Mouse (Mus musculus): ENCODE results near the gene Il1a.

Gene Il1a
- long read RNA-seq, experiment 1, partial matches to known transcripts, result 1 of 1 reads
- long read RNA-seq, experiment 1, other reads (novel, unspliced or antisense), result 0 of 1 reads
- long read RNA-seq, experiment 2, result 0 reads

DNA sequence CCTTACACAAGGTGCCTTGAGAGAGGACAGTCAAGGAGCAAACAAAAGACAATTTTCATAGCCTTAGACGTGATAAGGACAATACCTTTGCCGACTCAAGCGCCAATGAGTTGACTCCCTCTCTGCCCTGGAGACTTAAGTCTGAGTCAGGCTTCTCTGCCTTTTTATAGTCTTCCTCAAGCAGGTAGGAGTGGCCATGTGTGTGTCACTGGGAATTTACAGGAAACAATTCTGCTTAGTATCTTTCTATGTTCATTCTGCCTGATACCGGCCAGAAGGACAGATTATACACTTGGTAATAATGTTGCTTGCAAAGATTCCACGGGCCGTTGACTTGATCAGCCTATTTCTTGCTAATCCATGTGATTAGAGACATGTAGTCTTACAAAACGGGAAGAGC lies at the start of gene Il1a:
TSS of gene Il1a (minus strand) at position 137 of the 400 bp plus-strand sequence.
- intact Hi-C loops (cut with DNase I), result no loop called here

GRCm38 (mm10) chr2:129338138-129338621 lies 28.4 kb upstream of the Il1a start:
- intact Hi-C loops (cut with DNase I), result no loop called here

- intact Hi-C loops (cut with DNase I), result no loop called here
Measured at GRCm38 (mm10) chr2:129333471-129333870, 23.7 kb upstream of the Il1a start.

DNA sequence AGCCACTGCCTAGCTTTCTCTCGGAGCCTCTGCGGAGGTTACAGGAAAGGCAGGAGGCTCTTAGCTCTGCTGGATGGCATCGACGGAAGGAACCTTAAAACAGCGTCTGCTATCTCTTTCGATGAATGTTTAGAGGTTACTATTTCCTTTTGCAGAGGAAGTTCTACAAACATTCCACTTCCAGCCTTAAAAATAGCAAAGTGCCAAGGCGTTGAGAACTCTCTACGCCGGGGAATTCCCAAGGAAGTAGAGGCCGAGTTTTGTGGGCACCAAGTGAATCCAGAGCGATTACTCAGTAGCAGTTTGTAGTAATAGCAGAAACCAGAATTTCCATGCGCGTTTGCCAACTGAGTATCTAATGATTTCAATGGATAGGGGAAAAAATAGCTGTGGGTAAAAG lies 20.8 kb upstream of the Il1a start:
- intact Hi-C loops (cut with DNase I), result no loop called here

- intact Hi-C loops (cut with DNase I), result no loop called here
Measured at GRCm38 (mm10) chr2:129330024-129330423, 20.3 kb upstream of the Il1a start.

GRCm38 (mm10) chr2:129328238-129328637 lies 18.5 kb upstream of the Il1a start:
- intact Hi-C loops (cut with DNase I), result no loop called here

DNA sequence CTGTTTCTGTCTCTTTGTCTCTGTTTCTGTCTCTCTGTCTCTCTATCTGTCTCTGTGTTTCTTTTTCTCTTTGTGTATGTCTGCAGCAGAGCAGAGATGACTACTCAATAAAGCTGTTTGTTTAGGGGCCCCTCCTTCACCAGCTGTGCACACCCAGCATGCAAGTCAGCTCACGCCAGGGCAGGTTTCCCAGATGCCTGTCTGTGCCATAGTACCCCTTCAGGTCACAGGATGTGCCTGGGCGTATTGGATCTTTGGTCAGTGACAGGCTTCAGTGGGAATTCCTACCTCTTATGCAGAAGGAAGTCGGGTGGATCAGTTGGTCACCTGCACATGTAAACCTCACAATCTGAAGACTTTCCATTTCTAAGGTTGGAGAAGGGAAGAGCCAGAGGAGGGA lies 14.4 kb upstream of the Il1a start:
- intact Hi-C loops (cut with DNase I), result no loop called here

DNA sequence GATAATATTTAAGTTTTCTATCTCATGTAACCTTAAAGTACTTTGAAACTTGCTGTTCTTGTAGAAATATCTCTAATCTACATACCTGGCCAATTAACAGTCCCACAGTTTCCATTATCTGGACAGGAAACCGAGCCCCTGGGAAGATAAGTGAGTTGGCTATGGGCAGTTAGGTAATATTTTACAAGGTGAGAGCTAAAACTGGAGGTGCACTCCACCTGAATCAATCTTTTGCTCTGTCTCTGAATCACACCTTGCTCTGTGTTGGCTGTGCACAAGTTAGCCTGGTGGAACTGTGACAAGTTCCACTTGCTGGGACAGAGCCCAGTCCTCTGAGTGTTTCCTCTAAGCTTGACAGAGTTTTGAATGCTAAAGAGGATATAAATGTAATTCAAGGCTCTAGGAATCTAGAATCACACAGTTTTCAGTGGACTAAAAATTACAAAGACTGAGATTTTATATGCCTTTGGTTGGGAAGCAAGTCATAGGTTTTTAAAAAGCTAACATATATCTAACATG lies 12.4 kb upstream of the Il1a start:
- intact Hi-C loops (cut with DNase I), result no loop called here

- intact Hi-C loops (cut with DNase I), result no loop called here
Measured at GRCm38 (mm10) chr2:129320033-129320605, 10.3 kb upstream of the Il1a start.

DNA sequence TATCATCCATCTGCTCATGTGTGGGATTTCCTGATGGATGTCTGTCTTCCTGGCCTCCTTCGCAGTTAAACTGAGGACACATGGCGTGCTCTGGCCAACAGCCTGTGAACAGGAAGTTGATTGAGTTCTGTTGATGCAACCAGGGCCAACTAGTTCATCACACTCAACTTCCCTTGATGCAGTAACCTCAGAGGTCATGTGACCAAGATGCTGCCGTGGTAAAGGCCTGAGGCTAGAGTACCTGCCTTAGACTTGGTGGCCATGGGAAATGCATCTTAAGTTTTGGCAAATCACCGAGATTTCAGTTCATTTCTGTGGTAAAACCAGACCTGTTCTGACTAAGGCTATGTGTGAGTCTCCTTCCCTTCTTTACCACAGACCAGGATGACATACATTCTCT lies 6.1 kb upstream of the Il1a start:
- intact Hi-C loops (cut with DNase I), result no loop called here

DNA sequence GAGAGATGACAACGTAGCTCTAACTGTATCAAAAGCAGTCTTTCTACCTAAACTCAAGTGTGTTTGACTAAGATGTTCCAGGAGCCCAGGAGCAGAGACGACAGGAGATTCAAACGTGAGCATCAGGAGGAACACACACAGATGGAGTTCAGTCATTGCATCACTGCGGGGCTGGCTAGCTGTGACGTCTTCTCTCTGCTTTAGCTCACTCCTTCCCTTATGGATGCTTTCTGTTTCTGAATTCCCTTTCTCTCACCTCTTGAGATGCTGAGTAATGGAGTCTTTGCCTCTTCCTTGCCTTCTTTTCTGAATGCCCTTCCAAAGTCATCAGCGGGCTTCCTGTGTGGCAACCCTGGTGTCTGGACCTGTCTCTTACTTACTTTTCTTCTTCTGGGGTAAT lies 5.1 kb upstream of the Il1a start:
- intact Hi-C loops (cut with DNase I), result no loop called here

- intact Hi-C loops (cut with DNase I), result no loop called here
Measured at GRCm38 (mm10) chr2:129313934-129314333, 4.2 kb upstream of the Il1a start.

- intact Hi-C loops (cut with DNase I), result no loop called here
Measured at GRCm38 (mm10) chr2:129306020-129306419, 3.8 kb downstream of the Il1a start.

DNA sequence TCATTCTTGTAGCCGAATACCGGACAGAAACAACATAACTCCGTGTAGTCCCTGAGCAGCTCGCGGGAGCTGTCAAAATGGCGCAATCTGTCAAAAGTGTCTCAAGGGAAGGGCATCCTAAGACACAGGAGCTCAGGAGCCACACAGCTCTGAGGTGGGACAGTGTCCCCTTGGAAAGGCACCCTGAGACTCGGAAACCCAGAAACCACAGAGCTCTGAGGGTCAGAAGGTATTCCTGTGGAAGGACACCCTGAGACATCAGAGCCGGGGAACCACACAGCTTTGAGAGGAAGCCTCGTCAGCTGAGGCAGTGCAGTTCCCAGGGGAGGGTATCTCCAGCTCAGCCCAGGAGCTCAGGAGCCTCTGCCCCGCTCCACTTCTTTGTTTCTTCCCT lies 12.2 kb downstream of the Il1a start:
- intact Hi-C loops (cut with DNase I), result loop anchor here (5.0 kb wide), 2 partner anchors 95 to 110 kb away; no protein-coding TSS in a partner anchor

- intact Hi-C loops (cut with DNase I), result loop anchor here (5.0 kb wide), 2 partner anchors 95 to 110 kb away; no protein-coding TSS in a partner anchor
Measured at GRCm38 (mm10) chr2:129296671-129297588, 12.8 kb downstream of the Il1a start, which contains the start of gene Ckap2l. TSS of gene Ckap2l (minus strand) at chr2:129297212.

DNA sequence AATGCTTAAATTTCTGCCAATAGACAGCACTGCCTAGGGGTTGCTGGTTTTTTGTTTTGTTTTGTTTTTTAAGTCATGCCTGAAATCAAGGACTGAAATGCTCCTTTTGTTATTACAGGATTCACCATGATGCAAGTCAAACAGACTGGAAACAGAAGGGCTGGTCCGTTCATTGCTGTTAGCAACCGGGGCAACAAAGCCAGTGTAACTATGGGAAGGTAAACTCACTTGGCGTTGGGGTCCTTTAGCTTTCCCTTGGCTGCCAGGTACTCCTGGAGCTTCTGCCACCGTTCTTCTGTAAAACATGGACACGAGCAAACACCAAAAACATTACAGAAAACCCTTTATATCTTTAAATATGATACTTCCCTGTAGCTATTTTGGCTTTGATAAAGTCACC lies 13.7 kb downstream of the Il1a start:
- intact Hi-C loops (cut with DNase I), result loop anchor here (5.0 kb wide), 2 partner anchors 96 to 111 kb away; no protein-coding TSS in a partner anchor

DNA sequence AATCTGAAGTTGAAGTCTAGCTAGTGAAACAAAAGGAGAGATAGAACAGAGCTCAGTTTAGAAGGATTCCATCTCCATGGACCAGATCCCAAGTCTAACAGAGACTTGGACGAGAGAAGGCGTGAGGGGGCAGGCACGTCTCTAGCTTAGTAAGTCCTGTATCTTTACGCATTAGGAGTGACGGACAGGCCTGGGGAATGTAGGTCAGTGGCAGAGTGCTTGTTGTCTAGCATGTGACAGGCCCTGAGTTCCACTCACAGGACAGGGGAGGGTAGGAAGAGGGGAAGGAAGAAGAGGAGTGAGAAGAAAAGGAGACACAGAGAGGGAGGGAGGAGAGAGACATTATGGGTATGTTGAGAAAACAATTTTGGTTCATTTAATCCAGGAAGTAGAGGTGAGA lies 14.7 kb downstream of the Il1a start:
- intact Hi-C loops (cut with DNase I), result loop anchor here (5.0 kb wide), 2 partner anchors 97 to 112 kb away; no protein-coding TSS in a partner anchor

DNA sequence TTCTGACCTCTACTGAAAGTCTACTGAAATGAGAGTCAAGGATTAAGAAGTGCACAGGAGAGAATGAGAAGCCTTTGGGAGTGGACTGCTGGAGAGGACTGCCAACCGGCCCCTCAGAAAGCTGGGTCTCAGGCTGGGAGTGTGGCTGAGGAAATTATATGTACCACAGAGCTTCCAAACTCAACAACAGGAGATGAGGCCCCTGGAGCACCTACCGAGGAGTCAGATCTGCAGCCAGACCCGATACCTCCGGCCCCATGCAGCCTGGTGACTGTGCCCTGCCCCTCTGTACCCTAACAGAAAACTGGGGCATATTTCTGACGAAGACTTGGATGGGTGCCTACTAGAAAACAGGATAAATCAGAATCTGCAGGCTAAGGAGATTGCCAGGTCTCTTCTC lies 35.9 kb downstream of the Il1a start:
- intact Hi-C loops (cut with DNase I), result no loop called here

GRCm38 (mm10) chr2:129270621-129271020 lies 39.2 kb downstream of the Il1a start:
- intact Hi-C loops (cut with DNase I), result no loop called here

GRCm38 (mm10) chr2:129269986-129270385 lies 39.8 kb downstream of the Il1a start:
- intact Hi-C loops (cut with DNase I), result no loop called here

- intact Hi-C loops (cut with DNase I), result no loop called here
Measured at GRCm38 (mm10) chr2:129269161-129269643, 40.6 kb downstream of the Il1a start.

DNA sequence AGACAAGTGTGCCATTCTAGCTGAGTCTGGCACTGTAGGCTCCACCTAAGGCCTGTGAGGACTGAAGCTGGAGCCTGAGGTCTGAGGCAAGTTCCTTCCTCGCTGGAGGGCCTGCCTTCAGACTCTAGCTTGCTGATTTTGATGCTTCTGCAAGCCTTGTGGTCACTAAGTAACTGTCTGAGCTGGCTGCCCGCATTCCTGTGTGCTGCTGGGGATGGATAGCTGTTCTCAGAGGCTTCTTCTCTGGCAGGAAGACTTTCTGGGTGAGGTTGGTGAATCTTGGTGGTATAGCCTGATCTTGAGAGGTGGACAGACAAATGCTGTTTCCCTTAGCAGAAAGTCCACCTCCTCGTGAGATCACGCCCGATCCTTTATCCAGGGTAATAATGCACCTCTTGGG lies 42.0 kb downstream of the Il1a start:
- intact Hi-C loops (cut with DNase I), result no loop called here
